Mouse (Mus musculus): ENCODE results near the gene Tsc1.

The Tsc1 gene

GRCm38 (mm10) chr2:28607341-28608165 lies 33.5 kb upstream of the Tsc1 start:
- ChIA-PET CTCF (interaction anchor here (0.5 to 2.9 kb wide), 39 partner anchors 9 to 1723 kb away, joined by 3 to 31 read pairs (median 4); partner anchors contain the start of genes Gfi1b (in 2 of the 4), Gtf3c5 (in 1 of the 4) and Ppp1r26 (in 1 of the 4)), POLR2A (interaction anchor here (0.6 to 2.4 kb wide), 27 partner anchors 8 to 1024 kb away, joined by 3 to 12 read pairs (median 5); partner anchors contain the start of genes Gtf3c5 (in 3 of the 4), Tsc1 (in 3 of the 4) and Gfi1b (in 1 of the 4))

DNA sequence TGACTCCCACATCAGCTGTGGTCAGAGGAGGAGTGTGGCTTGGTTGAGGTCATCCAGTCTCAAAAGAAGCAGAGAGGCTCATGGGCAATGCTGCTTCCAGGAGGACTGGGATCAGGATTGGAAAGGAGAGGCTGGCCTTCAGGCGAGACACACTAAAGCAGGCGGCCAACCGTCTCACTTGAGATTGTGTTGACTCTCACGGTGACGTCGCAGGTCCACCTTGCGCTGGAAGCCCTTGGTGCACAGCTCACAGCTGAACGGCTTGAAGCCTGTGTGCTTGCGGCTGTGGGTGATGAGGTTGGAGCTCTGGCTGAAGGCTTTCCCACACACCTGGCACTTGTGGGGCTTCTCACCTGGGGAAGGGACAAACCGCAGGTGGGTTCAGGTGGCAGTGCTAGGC lies 31.2 kb upstream of the Tsc1 start:
- CTCF ChIA-PET, result interaction anchor here in 2 of 4 experiments (1.0 to 1.2 kb wide), 2 partner anchors 13 kb away, joined by 3 read pairs; no protein-coding TSS in a partner anchor

GRCm38 (mm10) chr2:28610716-28611406 lies 30.2 kb upstream of the Tsc1 start:
- CTCF ChIA-PET, result interaction anchor here in 3 of 4 experiments (0.7 to 2.7 kb wide), 6 partner anchors 11 to 33 kb away, joined by 3 to 15 read pairs (median 4); partner anchors contain the start of gene Gfi1b (in 2 of the 3)
- POLR2A ChIA-PET, result interaction anchor here in 2 of 4 experiments (0.7 to 3.4 kb wide), 7 partner anchors 9 to 229 kb away, joined by 3 to 16 read pairs (median 5); partner anchors contain the start of genes Gtf3c5 (in 2 of the 2), Ddx31 (in 1 of the 2), Gm10134 (in 1 of the 2) and Gtf3c4 (in 1 of the 2)

More for the DNA sequence above, 31.2 kb upstream of the Tsc1 start:
- POLR2A ChIA-PET, result interaction anchor here in 1 of 4 experiments (0.9 to 1.9 kb wide), 4 partner anchors 26 to 104 kb away, joined by 3 to 5 read pairs (median 4); partner anchors contain the start of genes Gm10134 and Gtf3c5

- POLR2A ChIA-PET, result interaction anchor here in 3 of 4 experiments (1.1 to 3.4 kb wide), 5 partner anchors 29 to 228 kb away, joined by 3 to 16 read pairs (median 9); partner anchors contain the start of genes Tsc1 (in 2 of the 3), Ddx31 (in 1 of the 3), Gtf3c4 (in 1 of the 3) and Gtf3c5 (in 1 of the 3)
- CTCF ChIA-PET, result interaction anchor here in 3 of 4 experiments (0.9 to 2.7 kb wide), 7 partner anchors 10 to 33 kb away, joined by 3 to 15 read pairs (median 4); partner anchors contain the start of gene Gfi1b (in 2 of the 3)
Observed at GRCm38 (mm10) chr2:28611407-28611787, 29.6 kb upstream of the Tsc1 start.

GRCm38 (mm10) chr2:28612436-28613063 lies 28.5 kb upstream of the Tsc1 start:
- CTCF ChIA-PET, result interaction anchor here (0.6 to 2.7 kb wide), 13 partner anchors 9 to 431 kb away, joined by 3 to 15 read pairs (median 3); partner anchors contain the start of genes Gfi1b (in 2 of the 4) and Gtf3c5 (in 1 of the 4)

GRCm38 (mm10) chr2:28613599-28613998 lies 27.4 kb upstream of the Tsc1 start:
- ChIA-PET CTCF (interaction anchor here in 3 of 4 experiments (0.8 to 2.7 kb wide), 5 partner anchors 8 to 14 kb away, joined by 3 to 15 read pairs (median 4); partner anchors contain the start of gene Gfi1b (in 2 of the 3)), POLR2A (interaction anchor here in 3 of 4 experiments (0.6 to 3.4 kb wide), 6 partner anchors 17 to 510 kb away, joined by 3 to 16 read pairs (median 6); partner anchors contain the start of genes Tsc1 (in 2 of the 3) and Gtf3c5 (in 1 of the 3))

More at GRCm38 (mm10) chr2:28612436-28613063, 28.5 kb upstream of the Tsc1 start:
- POLR2A ChIA-PET, result interaction anchor here (0.6 to 3.4 kb wide), 15 partner anchors 15 to 1018 kb away, joined by 3 to 16 read pairs (median 5); partner anchors contain the start of genes Gtf3c5 (in 2 of the 4), Tsc1 (in 2 of the 4), Ddx31 (in 1 of the 4) and Gm10134 (in 1 of the 4)

- ChIA-PET POLR2A (interaction anchor here in 3 of 4 experiments (0.7 to 2.5 kb wide), 8 partner anchors 9 to 34 kb away, joined by 3 to 9 read pairs (median 6); partner anchors contain the start of gene Gtf3c5 (in 2 of the 3)), CTCF (interaction anchor here (0.6 to 4.1 kb wide), 36 partner anchors 9 to 1468 kb away, joined by 3 to 31 read pairs (median 5); partner anchors contain the start of genes Gtf3c5 (in 2 of the 4) and Tsc1 (in 2 of the 4))
Observed at GRCm38 (mm10) chr2:28616358-28616757, 24.7 kb upstream of the Tsc1 start.

GRCm38 (mm10) chr2:28616874-28617273 lies 24.2 kb upstream of the Tsc1 start:
- ChIA-PET POLR2A (interaction anchor here in 3 of 4 experiments (0.7 to 2.5 kb wide), 7 partner anchors 9 to 34 kb away, joined by 3 to 9 read pairs (median 6); partner anchors contain the start of gene Gtf3c5 (in 2 of the 3)), CTCF (interaction anchor here (0.6 to 4.1 kb wide), 33 partner anchors 8 to 449 kb away, joined by 3 to 31 read pairs (median 5); partner anchors contain the start of genes Gtf3c5 (in 2 of the 4) and Tsc1 (in 2 of the 4))

- ChIA-PET POLR2A (interaction anchor here in 3 of 4 experiments (0.6 to 2.5 kb wide), 6 partner anchors 11 to 102 kb away, joined by 3 to 9 read pairs (median 6); partner anchors contain the start of gene Gtf3c5 (in 2 of the 3)), CTCF (interaction anchor here (0.6 to 4.1 kb wide), 24 partner anchors 10 to 404 kb away, joined by 3 to 31 read pairs (median 6); partner anchors contain the start of genes Gtf3c5 (in 1 of the 4) and Tsc1 (in 1 of the 4))
Observed at GRCm38 (mm10) chr2:28617498-28618486, 23.2 kb upstream of the Tsc1 start.

DNA sequence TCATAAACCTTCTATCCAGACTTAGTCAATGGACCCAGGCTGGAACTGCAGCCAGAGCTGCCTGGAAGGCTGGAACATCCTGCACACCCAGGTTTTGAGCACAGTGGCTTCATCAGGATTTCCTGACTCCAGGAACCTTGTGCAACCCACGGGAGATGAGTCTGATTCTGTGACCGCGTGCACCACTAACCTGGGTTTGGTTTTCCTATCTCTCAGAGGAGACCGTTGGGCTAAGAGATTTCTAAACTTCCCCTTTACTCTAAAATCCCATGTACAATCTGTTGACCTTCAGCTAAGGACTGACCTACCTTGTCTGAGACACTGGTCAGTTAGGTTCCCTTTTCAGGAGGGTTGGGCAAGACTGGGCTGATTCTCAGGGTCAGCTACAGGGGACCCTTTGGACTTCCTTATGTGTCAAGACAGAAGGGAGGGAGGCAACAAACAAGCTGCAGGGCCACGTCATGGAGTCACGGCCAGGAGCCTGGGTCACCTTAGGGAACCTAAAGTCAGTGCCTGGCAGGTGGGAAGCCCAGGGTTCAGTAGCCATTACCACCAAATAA lies 22.2 kb upstream of the Tsc1 start:
- POLR2A ChIA-PET, result interaction anchor here in 2 of 4 experiments (0.7 to 1.6 kb wide), 4 partner anchors 12 to 37 kb away, joined by 3 to 4 read pairs (median 3); no protein-coding TSS in a partner anchor
- CTCF ChIA-PET, result interaction anchor here (0.6 to 4.1 kb wide), 7 partner anchors 12 to 403 kb away, joined by 3 to 27 read pairs (median 4); partner anchors contain the start of gene Tsc1 (in 1 of the 4)

GRCm38 (mm10) chr2:28619369-28619768 lies 21.7 kb upstream of the Tsc1 start:
- ChIA-PET POLR2A (interaction anchor here in 2 of 4 experiments (0.7 to 1.6 kb wide), 4 partner anchors 12 to 37 kb away, joined by 3 to 4 read pairs (median 3); no protein-coding TSS in a partner anchor), CTCF (interaction anchor here in 1 of 4 experiments (0.9 to 4.1 kb wide), 4 partner anchors 9 to 22 kb away, joined by 3 to 25 read pairs (median 4); partner anchors contain the start of gene Tsc1)

- ChIA-PET CTCF (interaction anchor here (0.6 to 3.3 kb wide), 6 partner anchors 8 to 167 kb away, joined by 3 to 28 read pairs (median 9); no protein-coding TSS in a partner anchor), POLR2A (interaction anchor here in 2 of 4 experiments (0.7 to 0.8 kb wide), 3 partner anchors 23 to 1681 kb away, joined by 4 read pairs; no protein-coding TSS in a partner anchor)
Observed at GRCm38 (mm10) chr2:28620522-28620921, 20.5 kb upstream of the Tsc1 start.

DNA sequence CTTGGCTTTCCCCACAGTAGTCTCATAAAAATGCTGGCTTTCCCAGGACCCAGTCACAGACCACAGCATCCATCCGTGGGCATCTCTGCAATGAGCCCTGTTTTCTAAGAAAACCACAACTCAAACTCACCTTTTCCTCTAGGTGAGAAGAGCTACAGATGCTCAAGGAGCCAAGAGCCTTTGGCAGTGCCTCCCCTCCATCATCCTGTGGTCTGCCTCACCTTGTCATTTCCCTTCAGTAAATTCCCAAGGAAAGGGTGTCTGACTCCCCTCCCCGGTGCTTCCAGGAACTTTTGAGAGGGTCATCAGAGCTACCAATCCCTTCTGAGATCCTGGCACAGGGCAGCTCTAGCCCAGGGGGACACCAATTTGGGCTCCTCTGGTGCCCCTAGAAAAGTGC lies 19.9 kb upstream of the Tsc1 start:
- POLR2A ChIA-PET, result interaction anchor here in 3 of 4 experiments (0.7 to 3.2 kb wide), 10 partner anchors 14 to 343 kb away, joined by 3 to 10 read pairs (median 4); partner anchors contain the start of genes Gtf3c5 (in 1 of the 3) and Tsc1 (in 1 of the 3)
- CTCF ChIA-PET, result interaction anchor here (0.6 to 3.3 kb wide), 25 partner anchors 9 to 577 kb away, joined by 3 to 28 read pairs (median 7); partner anchors contain the start of genes Gtf3c5 (in 3 of the 4) and Ppp1r26 (in 1 of the 4)

DNA sequence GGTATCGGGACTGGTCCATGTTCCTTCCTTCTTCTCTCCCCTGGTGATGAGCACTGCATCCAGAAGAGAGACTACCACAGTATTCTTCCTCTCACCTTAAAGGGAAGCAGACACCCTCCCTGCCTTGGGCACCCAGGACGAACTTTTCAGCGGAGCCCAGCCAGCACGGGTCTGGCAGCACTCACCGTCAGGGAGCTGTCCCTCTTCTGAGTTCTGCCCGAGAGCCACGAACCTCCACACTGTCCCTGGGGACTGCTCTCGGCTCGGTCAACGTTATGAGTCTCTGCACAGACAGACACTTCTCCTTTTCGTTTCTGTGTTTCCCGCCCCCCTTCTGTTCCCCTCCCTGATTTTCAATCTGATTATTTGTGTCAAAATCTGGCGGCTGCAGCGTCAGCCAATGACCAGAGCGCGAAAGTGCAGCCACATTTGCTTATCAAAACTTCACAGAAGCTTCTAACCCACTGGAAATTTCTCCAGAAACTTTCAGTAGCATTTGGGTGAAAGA lies 19.3 kb upstream of the Tsc1 start, which contains the start of gene Gfi1b:
Gene Gfi1b, minus strand, starts transcription at position 319 of the 508 bp plus-strand sequence.
- POLR2A ChIA-PET, result interaction anchor here in 3 of 4 experiments (0.5 to 3.2 kb wide), 19 partner anchors 14 to 1145 kb away, joined by 3 to 10 read pairs (median 4); partner anchors contain the start of genes Tsc1 (in 2 of the 3) and Gtf3c5 (in 1 of the 3)
- CTCF ChIA-PET, result interaction anchor here (0.5 to 3.3 kb wide), 58 partner anchors 8 to 1980 kb away, joined by 3 to 28 read pairs (median 4); partner anchors contain the start of genes Gtf3c5 (in 3 of the 4) and Ppp1r26 (in 1 of the 4)

All from embryonic stem cell, embryonic (primary cell).